Mouse (Mus musculus) hindbrain, embryonic 12.5 days (tissue): ENCODE results near the gene Vmac. TPM values are rescaled to one million over a fixed set of nuclear protein-coding genes. Genes with fewer than 3 reads are reported as not detected.

ENCODE experiments used
- ATAC-seq: fragments of 200-750 bp; cut with Nextera tagmentation; 2 replicates; pipeline ENCODE4 v1.8.0; 2017; ENCODE audit warnings: moderate TSS enrichment; ENCODE audit not compliant: low FRiP score
- H3K27ac ChIP-seq: fragments of 300-500 bp; sonication (generic); 2 replicates; pipeline ENCODE4 v1.5.1; 2016; ENCODE audit warnings: mild to moderate bottlenecking
- H3K27me3 ChIP-seq: fragments of 300-500 bp; sonication (generic); 2 replicates; pipeline ENCODE4 v1.6.1; 2016; ENCODE audit warnings: mild to moderate bottlenecking
- H3K36me3 ChIP-seq: fragments of 300-500 bp; sonication (generic); 2 replicates; pipeline ENCODE4 v1.6.1; 2016; ENCODE audit warnings: mild to moderate bottlenecking
- H3K4me1 ChIP-seq: fragments of 300-500 bp; sonication (generic); 2 replicates; pipeline ENCODE4 v1.6.1; 2016
- H3K4me2 ChIP-seq: fragments of 300-500 bp; sonication (generic); replicated peaks from 2 replicates; pipeline ENCODE4 v1.6.1; 2016; ENCODE audit warnings: mild to moderate bottlenecking
- H3K4me3 ChIP-seq: fragments of 300-500 bp; sonication (generic); 2 replicates; pipeline ENCODE4 v1.5.1; 2016; ENCODE audit warnings: mild to moderate bottlenecking
- H3K9ac ChIP-seq: fragments of 300-500 bp; sonication (generic); 2 replicates; pipeline ENCODE4 v1.6.1; 2016; ENCODE audit warnings: mild to moderate bottlenecking, moderate library complexity
- H3K9me3 ChIP-seq: fragments of 300-500 bp; sonication (generic); replicated peaks from 2 replicates; pipeline ENCODE4 v1.6.1; 2016; ENCODE audit warnings: mild to moderate bottlenecking
- WGBS: fragments of 180-500 bp; shearing (Covaris S2); methylation state at CpG from one replicate; pipeline ENCODE4 v1.1.7; 2016; 5-methylcytosine and 5-hydroxymethylcytosine counted together
- polyA plus RNA-seq: library from polyadenylated mRNA; unstranded; fragments of >200 nt; fragmentation: Nextera tagmentation; extraction: Ambion mirVana; gene quantifications from 2 replicates; pipeline ENCODE4 v1.2.1, GENCODE M21; 2016

Vmac gene
- polyA plus RNA-seq, 1 experiment from 2014 or later = 15.3 TPM

DNA sequence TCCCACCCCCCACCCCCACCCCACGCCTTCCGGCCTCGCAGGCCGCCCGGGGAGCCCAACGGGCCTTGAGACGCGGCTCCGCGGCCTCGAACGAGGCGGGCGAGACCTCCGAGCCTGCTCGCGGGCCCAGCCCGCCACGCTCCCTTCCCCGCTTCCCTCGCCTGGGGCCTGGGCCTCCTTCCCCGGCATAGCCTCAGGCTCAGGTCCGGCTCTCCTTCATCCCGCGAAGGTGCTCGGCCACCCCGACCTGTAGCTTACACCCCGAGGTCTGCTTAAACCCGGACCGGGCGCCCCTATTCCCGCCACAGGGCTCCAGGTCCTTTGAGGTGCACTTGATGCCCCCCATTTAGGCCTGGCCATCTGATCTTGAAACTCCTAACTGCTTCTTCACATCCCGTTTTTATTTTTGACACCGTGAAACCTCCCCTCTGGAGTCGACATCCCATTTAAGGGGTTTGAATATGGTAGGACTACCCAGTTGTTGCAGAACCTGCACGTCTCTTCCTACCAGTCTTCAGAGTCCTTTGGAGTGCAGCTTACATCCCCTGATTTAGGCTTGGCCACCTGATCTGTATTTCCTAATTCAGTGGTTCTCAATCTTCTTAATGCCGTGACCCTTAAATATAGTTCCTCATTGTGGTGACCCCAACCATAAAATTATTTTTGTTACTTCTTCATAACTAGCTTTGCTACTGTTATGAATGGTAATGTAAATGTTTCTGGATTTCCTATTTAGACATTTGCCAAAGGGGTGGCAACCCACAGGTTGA, 44.0 kb downstream of the Vmac start:
- Histone ChIP-seq H3K4me3 (peak overlapping the region; percentile 97), H3K36me3 (peaks cover 20% of the 10 kb centered on the region), H3K27me3 (no peaks in the 10 kb centered on the region), H3K9me3 (no peaks in the 10 kb centered on the region), H3K27ac (peak overlapping the region; percentile 82), H3K4me1 (peaks cover 31% of the 10 kb centered on the region), H3K9ac (peak overlapping the region; percentile 96), H3K4me2 (peak overlapping the region; percentile 77)
- ATAC-seq = peak; percentile 41
- WGBS = 2% methylated on average over 33 of the region's 37 CpGs

DNA sequence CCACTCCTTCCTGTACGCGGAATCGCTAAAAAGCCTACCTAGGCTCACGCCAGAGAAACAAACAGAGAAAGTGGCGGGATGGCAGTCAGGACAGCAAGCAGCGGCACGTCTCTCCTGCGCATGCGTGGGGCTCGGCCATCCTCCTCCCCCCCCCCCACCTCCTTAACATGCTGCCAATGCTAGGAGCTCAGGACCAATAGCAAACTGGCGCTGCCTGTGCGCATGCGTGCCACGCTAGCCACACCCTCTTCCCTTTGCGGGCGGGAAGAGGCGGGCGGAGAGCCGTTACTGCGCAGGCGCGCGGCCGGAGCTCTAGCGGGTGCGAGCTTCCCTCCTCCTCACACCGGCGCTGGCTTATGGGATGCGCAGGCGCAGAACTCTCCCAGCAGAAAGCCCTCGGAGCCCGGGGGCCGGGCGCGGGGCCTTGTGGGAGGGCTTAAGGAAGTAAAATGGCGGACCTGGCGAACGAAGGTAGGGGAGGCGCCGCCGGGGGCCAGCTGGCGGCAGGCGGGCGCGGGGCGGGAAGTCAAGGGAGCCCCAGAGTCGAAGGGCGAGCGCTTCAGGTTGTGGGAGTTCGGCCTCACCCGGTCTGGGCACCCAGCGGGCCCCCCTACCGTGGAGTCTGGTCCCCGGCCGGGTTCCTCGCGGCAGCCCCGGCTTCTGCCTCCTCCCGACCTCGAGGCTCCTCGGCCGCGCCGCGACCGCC, 44.7 kb downstream of the Vmac start, which contains the start of gene Ranbp3:
Gene Ranbp3, plus strand, starts transcription at position 354 of the 706 bp plus-strand sequence.
- peak; percentile 92 for ATAC-seq
- Histone ChIP-seq H3K27me3 (peaks cover 6% of the 10 kb centered on the region), H3K4me2 (peak within 1 kb of the TSS; percentile 77), H3K27ac (peak within 1 kb of the TSS; percentile 87), H3K36me3 (peaks cover 20% of the 10 kb centered on the region), H3K4me1 (peaks cover 35% of the 10 kb centered on the region), H3K9me3 (no peaks in the 10 kb centered on the region), H3K9ac (peak within 1 kb of the TSS; percentile 96), H3K4me3 (peak within 1 kb of the TSS; percentile 97)
- WGBS = under 1% methylated on average over 42 of the region's 66 CpGs

DNA sequence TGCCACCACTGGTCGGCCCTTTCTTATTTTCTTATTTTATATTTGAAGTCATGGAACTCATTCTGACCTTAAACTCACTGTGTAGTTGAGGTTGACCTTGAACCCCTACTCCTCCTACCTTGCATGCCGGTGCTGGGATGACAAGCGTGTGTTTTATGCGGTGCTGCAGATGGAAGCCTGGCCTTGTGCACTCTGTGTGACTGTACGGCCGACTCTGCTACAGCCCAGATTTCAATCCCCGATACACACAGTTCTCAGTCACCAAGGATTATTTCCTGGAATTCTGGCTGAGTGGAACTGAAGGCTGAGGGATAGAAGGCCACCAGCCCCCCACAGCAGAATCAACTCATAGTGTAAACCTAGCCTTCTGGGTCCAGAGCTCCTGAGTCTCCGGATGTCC, 48.1 kb downstream of the Vmac start:
- ATAC-seq = no peak
- H3K4me3 ChIP-seq = no peak overlapping the region
- H3K9ac ChIP-seq = no peak overlapping the region
- no peak overlapping the region for H3K4me2 ChIP-seq
- WGBS = 85% methylated on average over 8 of the region's 8 CpGs
- H3K36me3 ChIP-seq = no peaks in the 10 kb centered on the region
- H3K9me3 ChIP-seq = no peaks in the 10 kb centered on the region
- peaks cover 17% of the 10 kb centered on the region for H3K4me1 ChIP-seq
- no peak overlapping the region for H3K27ac ChIP-seq
- peaks cover 20% of the 10 kb centered on the region for H3K27me3 ChIP-seq

DNA sequence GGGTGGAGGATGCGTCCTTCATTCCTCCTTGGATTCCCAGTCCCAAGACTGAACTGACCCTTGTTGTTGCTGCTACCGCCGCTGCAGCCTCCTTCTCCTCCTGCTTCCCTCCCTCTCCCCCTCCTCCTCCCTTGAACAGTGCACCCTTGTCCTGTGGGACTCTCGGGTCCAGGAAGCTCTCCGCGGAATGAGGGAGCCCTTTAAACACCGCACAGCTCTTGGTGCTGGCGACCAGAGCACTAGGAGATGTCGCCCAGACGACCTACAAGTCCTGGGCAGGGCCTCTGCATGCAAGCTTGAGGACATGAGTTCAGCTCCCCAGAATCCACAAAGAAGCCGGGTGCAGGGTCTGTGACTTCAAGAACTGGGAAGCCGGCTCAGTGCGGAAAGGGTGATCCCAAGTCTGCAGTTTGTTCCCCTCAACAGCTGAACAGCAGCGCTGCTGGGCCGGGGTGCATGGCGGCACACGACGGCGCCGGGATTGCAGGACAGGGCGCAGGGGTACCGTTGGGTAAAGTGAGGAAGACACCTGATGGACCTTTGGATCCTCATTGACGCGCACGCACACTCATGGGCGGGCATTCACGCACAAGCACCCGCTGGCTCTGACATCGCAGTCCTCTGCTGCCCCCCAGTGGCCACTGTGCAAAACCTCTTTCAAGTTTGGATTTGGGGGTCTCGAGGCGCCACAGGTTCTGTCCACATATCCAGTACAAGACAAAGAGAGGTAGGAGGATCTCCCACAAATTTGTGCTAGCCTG, 49.3 kb downstream of the Vmac start:
- no peak overlapping the region for H3K27ac ChIP-seq
- H3K9ac ChIP-seq = peak overlapping the region; percentile 36
- 5% methylated on average over 31 of the region's 31 CpGs for WGBS
- no peaks in the 10 kb centered on the region for H3K36me3 ChIP-seq
- H3K9me3 ChIP-seq = no peaks in the 10 kb centered on the region
- H3K4me1 ChIP-seq = peaks cover 16% of the 10 kb centered on the region
- H3K4me3 ChIP-seq = peak overlapping the region; percentile 32
- H3K27me3 ChIP-seq = peaks cover 20% of the 10 kb centered on the region
- peak overlapping the region; percentile 63 for H3K4me2 ChIP-seq
- no peak for ATAC-seq

DNA sequence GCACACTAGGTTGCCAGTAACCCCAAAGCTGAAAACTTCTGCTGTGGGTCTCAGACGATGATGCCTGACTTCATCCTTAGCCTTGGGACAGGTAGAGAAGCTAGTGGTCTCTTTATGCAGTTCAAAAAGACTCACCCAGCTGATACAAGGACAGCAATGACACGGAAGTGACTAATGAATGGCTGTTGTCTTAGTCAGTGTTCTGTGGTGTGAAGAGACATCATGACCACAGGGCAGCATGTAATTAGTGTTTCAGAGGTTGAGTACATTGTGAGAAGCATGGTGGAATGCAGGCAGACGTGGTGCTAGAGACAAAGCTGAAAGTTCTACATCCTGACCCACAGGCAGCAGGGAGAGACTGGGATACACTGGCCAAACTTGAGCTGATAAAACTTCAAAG, 50.2 kb downstream of the Vmac start:
- H3K27me3 ChIP-seq = peaks cover 20% of the 10 kb centered on the region
- 75% methylated on average over 3 of the region's 3 CpGs for WGBS
- H3K9me3 ChIP-seq = no peaks in the 10 kb centered on the region
- H3K4me1 ChIP-seq = peaks cover 16% of the 10 kb centered on the region
- no peak overlapping the region for H3K27ac ChIP-seq
- H3K4me2 ChIP-seq = no peak overlapping the region
- no peaks in the 10 kb centered on the region for H3K36me3 ChIP-seq
- no peak overlapping the region for H3K9ac ChIP-seq
- no peak for ATAC-seq
- no peak overlapping the region for H3K4me3 ChIP-seq

DNA sequence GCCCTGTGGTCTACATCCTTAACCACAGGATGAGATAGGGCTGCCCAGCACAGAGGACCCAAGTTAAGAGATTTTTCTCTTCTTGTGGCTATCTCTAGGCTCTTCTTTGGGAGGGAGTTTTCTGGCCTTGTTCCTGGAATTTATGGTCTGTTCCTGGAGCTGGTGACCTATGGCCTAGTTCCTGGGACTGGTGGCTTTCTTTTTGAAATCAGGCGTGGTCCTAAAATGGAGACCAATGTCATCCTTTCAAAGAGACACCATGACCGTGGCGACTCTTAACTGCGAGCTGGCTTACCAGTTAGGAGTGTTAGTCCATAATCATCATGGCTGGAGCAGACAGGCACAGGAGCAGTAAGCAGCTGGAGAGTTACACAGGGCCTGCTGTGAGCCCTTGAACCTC, 51.4 kb downstream of the Vmac start:
- 85% methylated on average over 4 of the region's 4 CpGs for WGBS
- no peak overlapping the region for H3K27ac ChIP-seq
- no peaks in the 10 kb centered on the region for H3K9me3 ChIP-seq
- H3K27me3 ChIP-seq = peaks cover 20% of the 10 kb centered on the region
- no peak overlapping the region for H3K4me3 ChIP-seq
- no peaks in the 10 kb centered on the region for H3K36me3 ChIP-seq
- no peak for ATAC-seq
- peaks cover 13% of the 10 kb centered on the region for H3K4me1 ChIP-seq
- H3K4me2 ChIP-seq = no peak overlapping the region
- H3K9ac ChIP-seq = no peak overlapping the region

DNA sequence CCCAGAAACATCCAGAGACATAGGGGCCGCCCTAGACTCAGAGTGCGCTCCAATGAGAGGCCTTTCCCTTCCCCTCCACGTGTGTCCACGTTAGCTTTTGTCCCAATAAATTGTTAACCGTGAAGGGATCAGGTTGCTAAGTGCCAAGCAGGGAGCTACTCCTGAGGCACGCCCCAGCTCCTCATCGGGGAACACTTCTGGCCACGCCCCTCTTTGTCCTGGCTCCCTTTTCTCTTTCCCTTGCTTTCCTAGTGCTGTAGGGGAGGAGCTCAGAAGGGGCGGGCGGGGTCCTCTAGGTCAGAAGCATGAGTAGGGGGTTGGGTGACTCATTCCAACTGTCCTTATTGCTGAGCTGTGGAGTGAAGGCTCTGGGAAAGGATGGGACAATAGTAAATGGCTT, 53.5 kb downstream of the Vmac start:
- 0 out of 2 replicates have a peak, but pooled peaks have one; percentile 29 for ATAC-seq
- H3K4me2 ChIP-seq = peak overlapping the region; percentile 19
- no peaks in the 10 kb centered on the region for H3K9me3 ChIP-seq
- H3K4me3 ChIP-seq = no peak overlapping the region
- H3K36me3 ChIP-seq = no peaks in the 10 kb centered on the region
- H3K4me1 ChIP-seq = peaks cover 14% of the 10 kb centered on the region
- H3K27ac ChIP-seq = no peak overlapping the region
- peaks cover 20% of the 10 kb centered on the region for H3K27me3 ChIP-seq
- WGBS = 2% methylated on average over 10 of the region's 10 CpGs
- H3K9ac ChIP-seq = no peak overlapping the region

Other genes starting within 250 kb of the Vmac start
- 316 and 326 TPM in 2 replicates for gene Ptprs, start 241.5 kb downstream of the Vmac start, polyA plus RNA-seq
- not detected in 2 replicates for gene Znrf4, start 205.6 kb downstream of the Vmac start, polyA plus RNA-seq
- 1.8 and 2.0 TPM in 2 replicates for gene Gm20219, start 163.6 kb downstream of the Vmac start, polyA plus RNA-seq
- gene Safb2, start 133.4 kb downstream of the Vmac start, polyA plus RNA-seq = 93.5 and 105 TPM in 2 replicates
- 161 and 162 TPM in 2 replicates for gene Safb, start 133.2 kb downstream of the Vmac start, polyA plus RNA-seq
- gene 2410015M20Rik, start 108.3 kb downstream of the Vmac start, polyA plus RNA-seq = 184 and 193 TPM in 2 replicates
- gene Rpl36, start 104.6 kb downstream of the Vmac start, polyA plus RNA-seq = 1,045 and 1,230 TPM in 2 replicates
- gene Lonp1, start 91.1 kb downstream of the Vmac start, polyA plus RNA-seq = 50.6 and 55.5 TPM in 2 replicates
- 0.74 and 0.98 TPM in 2 replicates for gene Catsperd, start 89.9 kb downstream of the Vmac start, polyA plus RNA-seq
- gene Ranbp3, start 44.7 kb downstream of the Vmac start, polyA plus RNA-seq = 98.2 and 105 TPM in 2 replicates
- gene Ndufa11, start 255 bp downstream of the Vmac start, polyA plus RNA-seq = 323 and 382 TPM in 2 replicates
- 3.9 and 5.1 TPM in 2 replicates for gene Nrtn, start 39.5 kb upstream of the Vmac start, polyA plus RNA-seq
- gene Dus3l, start 46.7 kb upstream of the Vmac start, polyA plus RNA-seq = 46.8 and 47.6 TPM in 2 replicates
- gene Prr22, start 52.2 kb upstream of the Vmac start, polyA plus RNA-seq = 1.3 and 1.7 TPM in 2 replicates
- 8.7 and 10.2 TPM in 2 replicates for gene Rfx2, start 113.0 kb upstream of the Vmac start, polyA plus RNA-seq
- gene Acsbg2, start 156.4 kb upstream of the Vmac start, polyA plus RNA-seq = not detected in 2 replicates
- 0.27 and 0.52 TPM in 2 replicates for gene 1700061G19Rik, start 157.5 kb upstream of the Vmac start, polyA plus RNA-seq
- gene Mllt1, start 217.4 kb upstream of the Vmac start, polyA plus RNA-seq = 100 and 102 TPM in 2 replicates